Comparison of ENCODE assay signal across 21 mouse cellular contexts in genomic region chr10:59444635-59445034, GRCm38 (mm10). TPM values are rescaled to one million over a fixed set of nuclear protein-coding genes. Genes with fewer than 3 reads are reported as not detected.
"Had no signal": no experiment of that assay in that cellular context is flagged by ENCODE, and none has a peak within 500 bp of the region (broad histone marks: within the 10 kb centered on the region; RNA-seq: fewer than 3 reads in every experiment).

No protein-coding gene starts in this region.

- H3K4me3 ChIP-seq: layer of hippocampus, adult 2 months; limb, embryonic 10.5 days; liver, embryonic 15.5 days; midbrain, embryonic 13.5 days; neural tube, embryonic 12.5 days had no signal

- H3K27ac ChIP-seq: layer of hippocampus, adult 2 months; limb, embryonic 10.5 days; liver, embryonic 15.5 days; midbrain, embryonic 13.5 days; neural tube, embryonic 12.5 days; stomach, postnatal 0 days had no signal

- ATAC-seq: lung, postnatal 0 days; midbrain, embryonic 13.5 days had no signal

- H3K9me3 ChIP-seq: limb, embryonic 10.5 days; liver, embryonic 15.5 days; midbrain, embryonic 13.5 days; neural tube, embryonic 12.5 days had no signal

- H3K36me3 ChIP-seq: limb, embryonic 10.5 days; liver, embryonic 15.5 days; midbrain, embryonic 13.5 days; neural tube, embryonic 12.5 days had no signal

- H3K4me2 ChIP-seq: liver, embryonic 11.5 days; liver, embryonic 15.5 days; midbrain, embryonic 13.5 days; neural tube, embryonic 12.5 days had no signal

- DNase-seq: kidney, adult 18-20 months; kidney, postnatal 10 days; kidney, postnatal 4 days; lung, adult 2 months; lung, postnatal 36 days; thymus, adult 2 months; thymus, postnatal 25 days had no signal

- H3K27me3 ChIP-seq: liver, embryonic 15.5 days; midbrain, embryonic 13.5 days; neural tube, embryonic 12.5 days had no signal

- H3K9ac ChIP-seq: liver, embryonic 15.5 days; midbrain, embryonic 13.5 days; neural tube, embryonic 12.5 days had no signal

- H3K4me1 ChIP-seq: liver, embryonic 15.5 days had no signal

RNA-seq across cellular contexts. Expression of gene Pla2g12b, which starts 41.2 kb away (rescaled TPM):
- total RNA-seq: layer of hippocampus, adult 2 months; layer of hippocampus, postnatal 10 days; left cerebral cortex, postnatal 10 days; megakaryocyte, adult 5-6 weeks; monocyte, adult 5-6 weeks; neutrophil, adult 5-6 weeks had no signal
- polyA plus RNA-seq: limb, embryonic 10.5 days; limb, embryonic 14.5 days; midbrain, embryonic 13.5 days; neural tube, embryonic 12.5 days; thymus, adult 2 months had no signal
